Mouse (Mus musculus) ovary, adult 18-20 months (tissue): ENCODE data around the gene Atg2a.
A peak's percentile ranks its signal among the peaks of the same experiment; 100 is the strongest.
"Not testable (repeated sequence)": the region's sequence is repeated elsewhere in the genome, so short reads cannot be mapped to it uniquely, and the experiment has no call there.

Source experiments
- DNase-seq: peaks from one replicate; pipeline ENCODE4 v3.0.0; 2022; ENCODE audit warnings: low spot score, mixed read lengths

Gene Atg2a

DNA sequence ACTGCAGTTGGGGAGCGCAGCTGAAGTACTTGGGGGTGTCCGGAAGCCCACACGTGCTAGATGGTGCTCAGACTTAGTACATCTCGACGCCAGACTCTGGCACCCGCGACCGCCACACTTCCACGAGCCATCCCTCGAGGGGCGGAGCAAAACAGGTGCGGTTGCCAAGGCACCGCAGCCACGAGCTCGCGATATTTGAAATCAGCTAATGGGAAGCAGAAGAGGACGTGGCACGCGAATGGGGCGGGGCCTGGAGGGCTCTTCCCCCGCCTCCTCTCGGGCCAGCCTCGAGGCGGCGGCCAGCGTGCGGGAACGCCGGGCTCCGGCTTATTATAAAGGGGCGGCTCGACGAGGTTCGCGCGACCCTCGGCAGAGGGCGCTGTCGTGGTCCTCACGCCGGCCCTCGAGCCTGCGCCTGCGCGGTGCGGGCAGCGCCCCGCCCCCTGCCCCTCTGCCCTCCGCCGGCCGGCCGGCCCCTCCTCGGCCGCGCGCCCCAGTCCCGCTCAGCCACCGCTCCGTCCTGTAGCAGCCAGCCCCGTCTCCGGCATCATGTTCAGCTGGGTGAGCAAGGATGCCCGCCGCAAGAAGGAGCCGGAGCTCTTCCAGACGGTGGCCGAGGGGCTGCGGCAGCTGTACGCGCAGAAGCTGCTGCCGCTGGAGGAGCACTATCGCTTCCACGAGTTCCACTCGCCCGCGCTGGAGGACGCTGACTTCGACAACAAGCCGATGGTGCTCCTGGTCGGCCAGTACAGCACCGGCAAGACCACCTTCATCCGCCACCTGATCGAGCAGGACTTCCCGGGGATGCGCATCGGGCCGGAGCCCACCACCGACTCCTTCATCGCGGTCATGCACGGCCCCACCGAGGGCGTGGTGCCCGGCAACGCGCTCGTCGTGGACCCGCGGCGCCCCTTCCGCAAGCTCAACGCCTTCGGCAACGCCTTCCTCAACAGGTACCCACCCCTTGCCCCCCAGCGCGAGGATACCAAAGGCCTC is 35.3 kb downstream of the Atg2a start, which contains the start of gene Ehd1:
Ehd1 (plus strand) TSS at position 300 of the 996 bp plus-strand sequence.
- peak; percentile 98 for DNase-seq

GRCm38 (mm10) chr19:6277661-6278438 is 36.4 kb downstream of the Atg2a start:
- peak; percentile 55 for DNase-seq

DNA sequence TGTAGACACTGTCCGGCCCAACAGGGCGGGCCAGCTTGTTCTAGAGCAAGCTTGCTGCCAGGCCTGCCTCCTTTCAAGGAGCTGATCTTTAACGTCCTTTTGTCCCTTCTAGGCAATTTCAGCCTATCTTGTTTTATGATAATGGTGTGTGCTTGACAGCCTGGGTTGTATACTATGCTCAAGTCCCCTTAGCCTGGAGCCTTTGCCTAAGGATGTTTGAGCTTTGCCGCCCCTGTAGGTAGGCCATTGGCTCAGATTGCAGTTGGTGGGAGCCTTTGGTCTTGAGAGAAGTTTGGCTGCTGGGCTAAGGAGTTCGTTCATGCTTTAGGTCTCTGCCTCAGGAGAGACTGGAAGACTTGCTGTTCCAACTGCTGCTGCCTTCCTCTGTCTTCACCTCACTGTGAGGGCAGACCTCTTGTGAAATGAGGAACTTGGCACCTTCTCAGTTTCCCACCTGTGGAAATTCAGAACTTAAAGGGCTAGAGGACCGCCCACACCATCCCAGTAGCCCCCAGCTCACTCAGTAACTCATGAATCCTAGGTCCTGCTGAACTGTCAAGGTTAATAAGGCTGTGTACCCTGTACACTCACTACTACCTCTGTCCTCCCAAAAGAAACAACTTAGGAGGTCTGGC is 37.1 kb downstream of the Atg2a start:
- no peak for DNase-seq

- no peak for DNase-seq
These were observed 38.1 kb downstream of the Atg2a start for GRCm38 (mm10) chr19:6279481-6280144.

DNA sequence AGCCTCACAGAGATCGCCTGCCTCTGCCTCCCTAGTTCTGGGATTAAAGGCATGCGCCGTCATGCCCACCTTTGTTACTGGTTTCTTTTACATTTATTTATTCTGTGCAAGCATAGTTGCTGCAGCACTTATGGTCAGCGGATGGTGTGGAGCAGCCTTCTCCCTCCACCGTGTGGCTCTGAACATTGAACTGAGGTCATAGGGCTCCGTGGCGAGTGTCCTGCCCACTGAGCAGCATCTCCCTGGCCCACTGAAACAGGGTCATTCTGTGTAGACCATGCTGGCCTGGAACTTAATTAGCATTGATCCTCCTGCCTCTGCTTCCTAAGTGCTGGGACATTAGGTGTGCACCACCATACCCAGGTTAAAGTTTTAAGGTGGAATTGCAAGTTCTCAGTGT is 39.1 kb downstream of the Atg2a start:
- no peak for DNase-seq

GRCm38 (mm10) chr19:6281122-6282020 is 39.9 kb downstream of the Atg2a start:
- no peak for DNase-seq

- no peak for DNase-seq
These were observed 41.5 kb downstream of the Atg2a start for GRCm38 (mm10) chr19:6283001-6283400.

- DNase-seq, result no peak
These were observed 43.0 kb downstream of the Atg2a start for GRCm38 (mm10) chr19:6284502-6284901.

- DNase-seq, result no peak
These were observed 43.8 kb downstream of the Atg2a start for GRCm38 (mm10) chr19:6285226-6285625.

DNA sequence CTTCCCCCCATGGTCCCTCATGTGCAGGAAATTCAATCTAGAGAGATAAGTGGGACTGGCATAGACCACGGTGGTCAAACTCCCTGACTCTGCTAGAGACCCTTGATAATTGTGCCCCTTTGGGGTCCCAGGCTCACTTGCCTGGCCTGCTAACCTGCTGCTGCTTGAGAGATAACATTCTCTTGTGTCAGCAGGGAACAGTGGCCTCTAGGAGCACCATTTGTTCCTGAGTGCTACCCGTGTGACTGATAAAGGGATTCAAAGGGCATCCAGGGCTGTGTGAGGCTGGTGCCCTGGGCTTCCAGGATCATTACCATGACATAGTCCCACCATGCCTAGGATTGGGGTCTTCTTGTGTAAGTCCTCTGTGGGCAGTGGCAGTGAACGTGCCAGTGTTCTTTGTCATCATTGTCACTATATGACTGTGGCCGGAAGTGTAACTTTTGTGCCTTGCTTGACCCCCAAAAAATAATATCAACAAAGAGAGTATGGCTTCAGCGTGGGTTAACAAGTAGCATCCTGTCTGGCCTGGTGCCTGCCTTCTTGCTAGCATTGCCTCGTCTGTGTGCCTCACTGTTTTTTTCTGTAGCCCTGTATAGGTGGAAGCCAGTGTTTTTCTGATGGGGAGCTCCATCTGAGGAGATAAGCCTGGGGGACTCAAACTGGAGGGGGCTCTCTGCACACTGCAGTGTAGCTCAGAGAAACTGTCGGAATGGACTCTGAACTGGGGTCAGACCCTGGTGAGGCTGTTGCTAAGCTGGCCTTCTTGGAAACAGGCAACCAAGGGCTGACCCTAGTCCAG is 44.4 kb downstream of the Atg2a start:
- DNase-seq, result no peak

- peak; percentile 45 for DNase-seq
These were observed 45.2 kb downstream of the Atg2a start for GRCm38 (mm10) chr19:6286434-6287401.

GRCm38 (mm10) chr19:6288236-6288894 is 46.9 kb downstream of the Atg2a start:
- no peak for DNase-seq

DNA sequence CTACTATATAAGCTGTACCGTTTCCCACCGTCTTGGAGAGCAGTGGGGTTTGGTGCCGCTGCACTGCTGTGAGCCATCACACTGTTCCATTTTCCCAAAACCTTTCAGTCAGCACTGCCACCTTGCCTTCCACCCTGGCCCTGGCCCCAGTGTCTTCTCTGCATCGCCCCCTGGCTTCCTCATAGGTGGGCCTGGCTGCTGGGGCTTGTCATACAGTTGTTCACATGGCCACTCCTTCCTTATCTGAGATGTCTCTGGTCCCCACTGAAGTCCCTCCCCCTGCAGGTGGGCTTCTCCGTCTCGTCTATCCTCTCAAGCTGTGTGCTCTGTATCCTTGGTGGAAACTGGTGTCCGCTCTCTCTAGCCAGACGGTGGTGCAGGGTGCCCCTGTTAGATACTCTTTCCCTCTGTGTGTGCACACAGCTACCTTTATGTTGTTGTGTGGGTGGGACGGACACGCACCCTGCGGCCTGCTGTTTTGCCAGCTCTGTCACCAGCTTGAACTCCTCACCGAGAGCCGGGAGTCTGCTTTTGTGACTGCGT is 48.3 kb downstream of the Atg2a start:
- DNase-seq, result no peak

DNA sequence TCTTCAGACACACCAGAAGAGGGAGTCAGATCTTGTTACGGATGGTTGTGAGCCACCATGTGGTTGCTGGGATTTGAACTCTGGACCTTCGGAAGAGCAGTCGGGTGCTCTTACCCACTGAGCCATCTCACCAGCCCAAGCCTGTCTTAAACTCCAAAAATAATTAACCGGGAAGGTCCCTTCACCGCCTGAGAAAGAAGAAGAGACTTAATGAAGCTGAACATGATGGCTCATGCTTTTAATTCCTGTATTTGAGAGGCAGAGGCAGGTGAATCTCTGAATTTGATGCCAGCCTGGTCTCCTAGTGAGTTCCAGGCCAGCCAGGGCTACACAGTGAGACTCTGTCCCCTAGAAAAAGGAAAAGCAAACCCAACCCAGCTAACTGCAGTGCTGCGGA is 49.2 kb downstream of the Atg2a start:
- DNase-seq, result not testable (repeated sequence)

DNA sequence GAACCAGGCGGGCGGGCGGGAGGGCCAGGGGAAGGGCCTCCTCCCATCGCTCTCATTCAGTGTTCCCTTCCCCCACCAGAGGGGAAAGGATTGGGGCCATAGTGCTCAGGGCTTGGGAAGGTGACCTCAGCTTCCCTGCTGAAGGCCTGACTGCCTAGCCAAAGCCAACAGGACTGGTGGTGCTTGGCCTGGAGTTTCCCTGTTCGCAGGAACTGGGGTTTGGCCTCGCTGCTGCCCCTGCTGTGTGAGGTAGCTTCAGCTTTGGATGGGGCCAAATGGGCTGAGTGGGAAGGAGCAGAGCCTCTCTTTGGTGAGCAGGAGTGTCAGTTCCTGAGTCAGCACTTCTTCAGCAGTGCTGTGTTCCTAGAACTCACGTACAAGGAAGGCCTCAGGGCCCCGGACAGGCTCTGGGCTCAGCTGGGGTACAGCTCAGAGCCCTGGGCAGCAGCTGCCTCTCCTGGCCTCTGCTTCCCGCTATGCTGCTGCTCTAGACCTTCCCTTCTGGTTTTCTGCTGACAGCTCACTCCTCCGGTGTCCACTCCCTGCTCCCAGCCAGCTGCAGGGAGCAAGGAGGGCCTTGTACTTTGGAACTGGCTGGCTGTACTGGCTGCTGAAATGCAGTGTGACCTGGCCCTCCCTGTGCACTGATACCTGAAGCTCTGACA is 49.8 kb downstream of the Atg2a start:
- no peak for DNase-seq

DNA sequence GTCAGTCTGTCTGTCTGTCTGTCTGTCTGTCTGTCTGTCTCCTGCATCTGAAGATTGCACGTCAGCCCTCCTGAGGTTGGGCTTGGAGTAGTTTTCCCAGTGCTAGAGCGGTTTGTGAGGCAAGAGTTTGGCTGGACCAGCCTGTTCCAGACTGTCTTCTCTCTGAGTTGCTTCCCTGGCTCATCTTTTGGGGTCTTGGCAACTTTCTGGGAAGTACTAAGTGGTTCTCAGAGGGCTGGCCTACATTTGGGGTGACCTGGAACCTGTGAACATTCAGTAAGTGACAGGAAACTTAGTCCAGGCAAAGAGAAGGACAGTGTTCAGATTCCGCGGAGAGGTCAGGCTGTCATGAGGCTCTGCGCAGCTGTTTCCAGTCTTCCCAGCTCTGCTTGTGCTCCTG is 50.8 kb downstream of the Atg2a start:
- no peak for DNase-seq

GRCm38 (mm10) chr19:6294301-6294700 is 52.8 kb downstream of the Atg2a start:
- no peak for DNase-seq
